ENCODE assay signal across 8 mouse cellular contexts in the genomic region with DNA sequence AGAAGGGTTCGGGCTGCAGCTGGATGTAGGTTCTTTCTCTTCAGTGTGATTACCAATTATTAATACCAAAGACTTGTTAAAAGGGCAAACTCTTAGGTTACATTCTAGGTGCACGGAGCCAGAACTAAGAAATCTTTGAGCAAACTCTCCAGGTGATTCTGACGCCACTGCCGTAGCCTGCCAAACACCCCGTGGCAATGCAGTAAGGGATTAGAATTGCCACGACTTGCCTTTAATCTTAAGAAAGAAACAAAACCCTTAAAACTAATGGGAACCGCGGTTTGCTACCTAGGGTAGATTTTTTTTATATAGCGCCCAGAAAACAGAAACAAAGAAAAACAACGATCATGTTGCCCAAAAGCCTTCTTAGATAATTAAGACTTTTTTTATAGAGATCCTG. TPM values are rescaled to one million over a fixed set of nuclear protein-coding genes. Genes with fewer than 3 reads are reported as not detected.
DNase-seq lines count a peak whose midpoint lies in the region; ATAC-seq and TF ChIP-seq lines count a peak whose summit lies in the region.

No protein-coding gene starts in this region.

- peaks cover 7% of the 10 kb centered on the region for H3K4me1 ChIP-seq in testis, adult 2 months (ENCODE audit: control insufficient read depth, insufficient read depth, low read length)
- peaks cover 74% of the 10 kb centered on the region for H3K4me1 ChIP-seq in liver, embryonic 12.5 days
- peaks cover 16% of the 10 kb centered on the region for H3K4me1 ChIP-seq in stomach, embryonic 16.5 days (ENCODE audit: control insufficient read depth, insufficient read depth, low read length)

- H3K27me3 ChIP-seq in testis, adult 2 months (ENCODE audit: control insufficient read depth, insufficient read depth, low read length) = no peaks in the 10 kb centered on the region
- peaks cover 2% of the 10 kb centered on the region; the same call in 1 of the 2 replicates for H3K27me3 ChIP-seq in liver, embryonic 12.5 days (replicated peaks)
- no peaks in the 10 kb centered on the region for H3K27me3 ChIP-seq in stomach, embryonic 16.5 days (ENCODE audit: control insufficient read depth, insufficient read depth, low read length)

- TF ChIP-seq CTCF in testis, adult 2 months (IDR thresholded peaks at IDR 0.05; ENCODE audit: control insufficient read depth, insufficient read depth, insufficient replicate concordance, low read depth, low read length) = no peak

- DNase-seq in cerebellum, adult 9-10 months = peak; percentile 50
- DNase-seq in cerebellum, postnatal 14 days = no peak
- no peak for DNase-seq in testis, postnatal 10 days (ENCODE audit: low spot score)
- no peak for DNase-seq in urinary bladder, postnatal 14 days (ENCODE audit: low spot score)
- DNase-seq in adrenal gland, adult 18-20 months (ENCODE audit: low spot score in 2 of 2) = no peak

- ATAC-seq in liver, embryonic 12.5 days = no peak
- ATAC-seq in stomach, embryonic 16.5 days (ENCODE audit: insufficient read depth, low FRiP score) = no peak

- H3K9me3 ChIP-seq in liver, embryonic 12.5 days (replicated peaks) = no peaks in the 10 kb centered on the region
- H3K9me3 ChIP-seq in stomach, embryonic 16.5 days (replicated peaks; ENCODE audit: control insufficient read depth, low read length) = no peaks in the 10 kb centered on the region

- H3K36me3 ChIP-seq in testis, adult 2 months (ENCODE audit: control insufficient read depth, insufficient read depth, low read length) = no peaks in the 10 kb centered on the region
- H3K36me3 ChIP-seq in liver, embryonic 12.5 days = no peaks in the 10 kb centered on the region
- H3K36me3 ChIP-seq in stomach, embryonic 16.5 days (ENCODE audit: control insufficient read depth, insufficient read depth, low read length) = no peaks in the 10 kb centered on the region

- peak overlapping the region; percentile 88 for H3K9ac ChIP-seq in liver, embryonic 12.5 days
- H3K9ac ChIP-seq in stomach, embryonic 16.5 days (ENCODE audit: low read length) = peak overlapping the region; percentile 94

- H3K4me2 ChIP-seq in liver, embryonic 12.5 days = peak overlapping the region; percentile 94
- peak overlapping the region; percentile 70 for H3K4me2 ChIP-seq in stomach, embryonic 16.5 days (ENCODE audit: low read depth, low read length)

- H3K27ac ChIP-seq in testis, adult 2 months (ENCODE audit: control insufficient read depth, insufficient read depth, low read depth, low read length) = peak overlapping the region; percentile 94
- H3K27ac ChIP-seq in liver, embryonic 12.5 days = peak overlapping the region; percentile 98
- peak overlapping the region; percentile 100 for H3K27ac ChIP-seq in stomach, embryonic 16.5 days (ENCODE audit: low read length)

- H3K4me3 ChIP-seq in testis, adult 2 months (ENCODE audit: control insufficient read depth, low read depth, low read length) = peak overlapping the region; percentile 94
- peak overlapping the region; percentile 85 for H3K4me3 ChIP-seq in liver, embryonic 12.5 days
- peak overlapping the region; percentile 94 for H3K4me3 ChIP-seq in stomach, embryonic 16.5 days (replicated peaks; ENCODE audit: low read length)

- TF ChIP-seq POLR2A in testis, adult 2 months (IDR thresholded peaks at IDR 0.05; ENCODE audit: control insufficient read depth, low read depth, low read length) = no peak

- WGBS in liver, embryonic 12.5 days (ENCODE audit: insufficient replicate concordance) = 10% methylated on average over 10 of the region's 10 CpGs
- 4% methylated on average over 10 of the region's 10 CpGs for WGBS in stomach, embryonic 16.5 days

RNA-seq across cellular contexts. Expression of gene Dstn, which starts 0.9 kb away (rescaled TPM):
- polyA plus RNA-seq in testis, adult 2 months (2012; rRNA removed) = 11.8 and 12.4 TPM in 2 replicates
- polyA plus RNA-seq in liver, embryonic 12.5 days (2016; fragmentation: Nextera tagmentation; extraction: Ambion mirVana) = 126 and 136 TPM in 2 replicates
- polyA plus RNA-seq in stomach, embryonic 16.5 days (2015; fragmentation: Nextera tagmentation; extraction: Ambion mirVana) = 852 and 990 TPM in 2 replicates
- total RNA-seq in adrenal gland, adult 18-20 months (2021) = 100 to 1,000 TPM; 183 to 264 TPM

RNA-seq across cellular contexts. Expression of gene Bfsp1, which starts 51.2 kb away (rescaled TPM):
- polyA plus RNA-seq in testis, adult 2 months (2012; rRNA removed) = 0.68 and 0.70 TPM in 2 replicates
- 0.33 and 0.45 TPM in 2 replicates for polyA plus RNA-seq in liver, embryonic 12.5 days (2016; fragmentation: Nextera tagmentation; extraction: Ambion mirVana)
- 1.1 and 1.7 TPM in 2 replicates for polyA plus RNA-seq in stomach, embryonic 16.5 days (2015; fragmentation: Nextera tagmentation; extraction: Ambion mirVana)
- under 1 TPM; 0.36 to 0.51 TPM for total RNA-seq in adrenal gland, adult 18-20 months (2021)
